Mouse (Mus musculus): Measurements from ENCODE around the gene Apoc4. TPM values are rescaled to one million over a fixed set of nuclear protein-coding genes. Genes with fewer than 3 reads are reported as not detected.

Gene Apoc4
- total and polyA plus RNA-seq, 2 experiments: 2,845 to 3,664 TPM

DNA sequence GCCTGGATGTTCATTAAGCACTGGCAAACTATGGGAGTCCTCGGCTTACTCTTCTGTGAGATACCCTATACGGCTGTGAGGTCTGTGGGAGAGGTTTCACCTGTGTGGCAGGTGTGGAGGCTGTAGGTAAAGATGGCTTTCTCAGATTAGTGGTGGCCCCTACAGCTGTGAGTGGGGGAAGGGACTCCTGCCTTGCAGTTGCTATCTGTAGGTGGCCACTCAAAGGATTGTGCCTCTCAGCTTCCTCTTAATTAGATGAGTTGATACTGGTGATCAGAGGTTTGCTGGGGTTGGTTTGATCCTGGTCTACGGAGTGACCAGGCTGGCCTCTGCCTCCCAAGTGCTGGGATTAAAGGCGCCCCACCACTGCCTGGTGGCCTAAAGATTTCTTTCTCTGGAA, 23.2 kb upstream of the Apoc4 start:
- Histone ChIP-seq H3K4me1 (ENCODE audit: control insufficient read depth, insufficient read depth, low read length) (peaks cover 28% of the 10 kb centered on the region), H3K36me3 (ENCODE audit: control insufficient read depth, insufficient read depth, low read length) (peaks cover 8% of the 10 kb centered on the region; the same call in 1 of the 2 replicates), H3K27me3 (ENCODE audit: control insufficient read depth, insufficient read depth, low read length) (no peaks in the 10 kb centered on the region), H3K4me3 (ENCODE audit: insufficient read depth, low read depth, low read length) (no peak overlapping the region), H3K79me2 (ENCODE audit: control insufficient read depth, insufficient read depth, low read length) (0 out of 2 replicates have a peak, but pooled peaks cover 3% of the 10 kb centered on the region), H3K9ac (ENCODE audit: low read depth, low read length) (no peak overlapping the region), H3K27ac (replicated peaks; ENCODE audit: insufficient read depth, low read depth, low read length) (no peak overlapping the region)
- no peak for DNase-seq (ENCODE audit: extremely low read depth, low read depth, low spot score)
- no peak for TF ChIP-seq POLR2A (IDR thresholded peaks at IDR 0.05; ENCODE audit: extremely low read depth, insufficient read depth, low read length)
- TF ChIP-seq CTCF (IDR thresholded peaks at IDR 0.05; ENCODE audit: low read depth, low read length): no peak
- WGBS: 95% methylated on average over 4 of the region's 4 CpGs

DNA sequence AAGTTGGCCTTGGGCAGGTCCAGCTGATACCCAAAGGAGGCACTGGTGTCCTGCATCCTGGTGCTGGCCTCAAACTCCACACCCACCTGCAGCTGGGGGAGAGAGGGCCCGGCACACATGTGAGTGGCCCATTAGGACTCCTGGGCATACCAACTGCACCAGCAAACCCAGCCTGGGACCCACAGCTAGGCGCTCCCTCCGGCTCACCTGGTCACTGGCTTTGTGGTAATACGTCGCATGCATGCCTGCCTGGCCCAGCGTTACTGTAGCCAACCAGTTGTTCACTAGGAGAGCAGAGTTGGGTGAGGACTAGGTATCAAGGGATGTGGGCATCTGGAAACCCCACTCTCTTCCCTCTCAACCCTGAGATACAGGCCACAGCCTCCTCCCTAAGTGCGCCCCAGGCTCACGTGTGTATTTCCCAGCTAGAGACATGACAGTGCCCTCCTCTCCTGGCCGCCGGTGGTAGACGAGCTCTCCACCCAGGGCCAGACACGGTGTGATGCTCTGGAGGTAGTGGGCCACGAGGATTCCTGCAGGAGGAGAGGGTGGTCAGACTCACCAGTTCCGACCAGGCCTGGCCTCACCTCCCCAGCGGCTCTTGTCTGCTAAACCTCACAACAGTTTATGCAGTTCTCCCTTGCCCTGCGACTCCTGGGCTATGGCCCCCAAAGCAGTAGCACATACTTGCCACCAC, 21.7 kb upstream of the Apoc4 start:
- Histone ChIP-seq H3K4me3 (ENCODE audit: insufficient read depth, low read depth, low read length) (no peak overlapping the region), H3K36me3 (ENCODE audit: control insufficient read depth, insufficient read depth, low read length) (peaks cover 3% of the 10 kb centered on the region; the same call in 1 of the 2 replicates), H3K27ac (replicated peaks; ENCODE audit: insufficient read depth, low read depth, low read length) (peak overlapping the region; percentile 86), H3K9ac (ENCODE audit: low read depth, low read length) (peak overlapping the region; percentile 42), H3K4me1 (ENCODE audit: control insufficient read depth, insufficient read depth, low read length) (peaks cover 30% of the 10 kb centered on the region), H3K27me3 (ENCODE audit: control insufficient read depth, insufficient read depth, low read length) (no peaks in the 10 kb centered on the region), H3K79me2 (ENCODE audit: control insufficient read depth, insufficient read depth, low read length) (peaks cover 1% of the 10 kb centered on the region; the same call in 1 of the 2 replicates)
- WGBS: 91% methylated on average over 16 of the region's 16 CpGs
- TF ChIP-seq POLR2A (IDR thresholded peaks at IDR 0.05; ENCODE audit: extremely low read depth, insufficient read depth, low read length) (no peak), CTCF (IDR thresholded peaks at IDR 0.05; ENCODE audit: low read depth, low read length) (no peak)
- no peak for DNase-seq (ENCODE audit: extremely low read depth, low read depth, low spot score)

DNA sequence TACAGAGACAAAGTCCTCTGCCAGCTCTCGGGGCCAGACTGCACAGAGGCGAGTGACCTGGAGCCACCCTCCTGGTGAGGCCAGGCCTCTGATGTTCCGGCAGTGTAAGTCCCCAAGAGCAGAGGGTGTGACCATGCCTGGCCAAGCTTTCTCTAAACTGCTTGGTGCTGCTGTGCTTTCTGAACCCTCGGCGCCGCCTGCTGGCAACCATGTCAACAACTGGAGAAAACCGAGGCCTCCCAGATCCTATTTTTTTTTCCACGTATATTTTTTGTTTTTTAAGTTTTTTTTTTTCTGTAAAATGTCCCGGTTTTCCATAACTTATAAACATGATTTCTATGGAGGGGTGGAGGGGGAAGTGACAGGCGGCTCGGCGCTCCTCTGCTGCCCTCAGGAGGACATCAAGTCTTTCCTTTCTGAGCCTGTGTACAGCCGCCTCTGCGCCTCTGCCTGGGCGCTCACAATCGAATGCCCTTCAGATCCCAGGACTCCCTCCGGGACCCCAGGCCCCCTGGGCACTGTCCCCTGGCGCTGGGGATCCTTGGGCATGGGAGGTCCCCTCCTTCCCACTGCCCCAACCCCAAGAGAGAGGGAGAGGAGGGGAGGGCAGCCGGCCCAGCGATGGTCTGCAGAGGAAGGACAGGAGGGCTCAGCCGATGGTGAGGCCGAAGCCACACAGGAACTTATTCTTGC, 19.9 kb upstream of the Apoc4 start:
- TF ChIP-seq CTCF (IDR thresholded peaks at IDR 0.05; ENCODE audit: low read depth, low read length): peak; percentile 85
- no peak; the same call in 1 of the 2 replicates for TF ChIP-seq POLR2A (IDR thresholded peaks at IDR 0.05; ENCODE audit: extremely low read depth, insufficient read depth, low read length)
- Histone ChIP-seq H3K4me3 (ENCODE audit: insufficient read depth, low read depth, low read length) (no peak overlapping the region; the same call in 1 of the 2 replicates), H3K27me3 (ENCODE audit: control insufficient read depth, insufficient read depth, low read length) (no peaks in the 10 kb centered on the region), H3K36me3 (ENCODE audit: control insufficient read depth, insufficient read depth, low read length) (peaks cover 17% of the 10 kb centered on the region), H3K79me2 (ENCODE audit: control insufficient read depth, insufficient read depth, low read length) (peaks cover 16% of the 10 kb centered on the region), H3K27ac (replicated peaks; ENCODE audit: insufficient read depth, low read depth, low read length) (peak overlapping the region; percentile 84), H3K9ac (ENCODE audit: low read depth, low read length) (peak overlapping the region; percentile 68), H3K4me1 (ENCODE audit: control insufficient read depth, insufficient read depth, low read length) (peaks cover 30% of the 10 kb centered on the region)
- peak; percentile 99 for DNase-seq (ENCODE audit: extremely low read depth, low read depth, low spot score)
- whole genome bisulfite sequencing: 9% methylated on average over 22 of the region's 22 CpGs

DNA sequence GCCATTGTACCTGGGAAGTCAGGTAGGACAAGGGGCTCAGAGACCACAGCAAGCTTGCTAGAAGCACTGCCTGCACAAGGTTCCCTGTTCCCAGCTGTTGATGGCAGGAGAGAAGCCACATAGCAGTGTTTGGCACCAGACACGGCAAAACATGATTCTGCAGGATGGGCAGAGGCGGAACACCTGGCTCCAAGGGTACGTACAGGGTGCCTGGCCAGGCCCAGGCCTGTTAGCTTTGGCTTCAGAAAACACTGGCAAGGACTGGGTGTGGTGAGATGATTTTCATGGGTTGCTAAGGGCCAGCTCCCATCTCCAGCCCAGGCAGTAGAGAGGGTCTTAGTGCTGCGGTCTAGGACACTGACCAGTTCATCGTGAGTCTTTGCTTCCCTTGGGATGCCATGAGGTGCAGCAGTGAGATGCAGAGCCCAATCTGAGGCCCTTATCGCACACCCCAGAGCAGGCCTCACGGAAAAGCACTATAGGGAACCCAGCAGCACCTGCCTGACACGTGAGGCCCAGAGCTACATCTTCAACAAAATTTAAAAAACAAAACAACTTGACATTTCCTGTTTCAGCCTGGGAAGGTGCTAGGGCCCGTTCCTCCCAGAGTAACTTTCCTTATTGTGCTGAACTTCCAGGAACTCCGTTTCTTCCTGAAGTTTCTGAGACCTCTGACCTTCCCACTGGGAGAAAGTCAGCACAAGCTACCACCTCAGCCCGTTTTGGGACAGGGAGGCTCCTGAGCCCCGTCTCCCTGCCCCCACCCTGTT, 19.2 kb upstream of the Apoc4 start:
- DNase-seq (ENCODE audit: extremely low read depth, low read depth, low spot score): peak; percentile 93
- Histone ChIP-seq H3K9ac (ENCODE audit: low read depth, low read length) (peak overlapping the region; percentile 43), H3K79me2 (ENCODE audit: control insufficient read depth, insufficient read depth, low read length) (peaks cover 16% of the 10 kb centered on the region), H3K27ac (replicated peaks; ENCODE audit: insufficient read depth, low read depth, low read length) (peak overlapping the region; percentile 80), H3K4me3 (ENCODE audit: insufficient read depth, low read depth, low read length) (no peak overlapping the region), H3K27me3 (ENCODE audit: control insufficient read depth, insufficient read depth, low read length) (no peaks in the 10 kb centered on the region), H3K36me3 (ENCODE audit: control insufficient read depth, insufficient read depth, low read length) (peaks cover 20% of the 10 kb centered on the region), H3K4me1 (ENCODE audit: control insufficient read depth, insufficient read depth, low read length) (peaks cover 30% of the 10 kb centered on the region)
- no peak for TF ChIP-seq CTCF (IDR thresholded peaks at IDR 0.05; ENCODE audit: low read depth, low read length)
- 0 out of 2 replicates have a peak, but pooled peaks have one; percentile 31 for TF ChIP-seq POLR2A (IDR thresholded peaks at IDR 0.05; ENCODE audit: extremely low read depth, insufficient read depth, low read length)
- WGBS: 9% methylated on average over 12 of the region's 12 CpGs

DNA sequence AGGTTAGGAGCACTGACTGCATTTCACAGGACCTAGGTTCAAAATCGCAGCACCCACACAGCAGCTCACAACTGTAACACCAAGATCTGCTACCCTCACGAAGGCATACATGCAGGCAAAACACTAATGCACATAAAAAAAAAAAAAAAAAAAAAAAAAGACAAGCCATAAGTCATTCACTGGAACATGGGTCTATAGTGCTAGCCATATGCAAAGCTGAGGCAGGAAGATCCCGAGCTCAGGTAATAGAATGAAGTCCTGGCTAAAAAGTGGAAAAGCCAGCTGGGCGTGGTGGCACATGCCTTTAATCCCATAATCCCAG, 18.5 kb upstream of the Apoc4 start:
- H3K27me3 ChIP-seq (ENCODE audit: control insufficient read depth, insufficient read depth, low read length): no peaks in the 10 kb centered on the region
- peak overlapping the region; percentile 62; the same call in 1 of the 2 replicates for H3K9ac ChIP-seq (ENCODE audit: low read depth, low read length)
- WGBS: 46% methylated on average over 4 of the region's 4 CpGs
- H3K4me3 ChIP-seq (ENCODE audit: insufficient read depth, low read depth, low read length): peak overlapping the region; percentile 5
- H3K27ac ChIP-seq (replicated peaks; ENCODE audit: insufficient read depth, low read depth, low read length): peak overlapping the region; percentile 80
- no peak for DNase-seq (ENCODE audit: extremely low read depth, low read depth, low spot score)
- H3K4me1 ChIP-seq (ENCODE audit: control insufficient read depth, insufficient read depth, low read length): peaks cover 30% of the 10 kb centered on the region
- H3K79me2 ChIP-seq (ENCODE audit: control insufficient read depth, insufficient read depth, low read length): peaks cover 16% of the 10 kb centered on the region
- TF ChIP-seq CTCF (IDR thresholded peaks at IDR 0.05; ENCODE audit: low read depth, low read length) (no peak), POLR2A (IDR thresholded peaks at IDR 0.05; ENCODE audit: extremely low read depth, insufficient read depth, low read length) (no peak)
- H3K36me3 ChIP-seq (ENCODE audit: control insufficient read depth, insufficient read depth, low read length): peaks cover 20% of the 10 kb centered on the region
